Mouse (Mus musculus): ENCODE measurements around the gene Zbtb5. TPM values are rescaled to one million over a fixed set of nuclear protein-coding genes. Genes with fewer than 3 reads are reported as not detected.
"Not testable (repeated sequence)": the region's sequence is repeated elsewhere in the genome, so short reads cannot be mapped to it uniquely, and the experiment has no call there.

The Zbtb5 gene
- total RNA-seq, 2 experiments from 2014 or later, result 8.2 to 9.5 TPM

DNA sequence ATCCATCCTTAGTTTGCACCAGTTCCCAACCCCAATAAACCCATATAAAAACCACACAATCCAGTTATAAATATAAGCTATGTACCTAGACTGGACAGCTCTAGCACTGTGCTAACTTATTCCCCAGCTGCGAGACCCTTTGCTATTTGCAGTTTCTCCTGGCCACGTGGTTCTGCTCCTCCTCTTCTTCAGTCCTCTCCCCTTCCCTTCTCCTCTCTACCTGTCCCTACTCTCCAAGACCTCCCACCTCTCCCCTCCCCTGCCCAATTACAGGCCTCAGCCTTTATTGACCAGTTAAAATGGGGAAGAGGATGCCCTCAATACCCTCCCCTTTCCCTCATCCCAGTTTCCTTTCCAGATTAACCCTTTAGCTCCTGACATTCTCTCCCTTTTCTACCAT, 1.3 kb upstream of the Zbtb5 start:
- intact Hi-C loops (cut with DNase I), result loop anchor here (2.0 to 10.0 kb wide), 3 partner anchors 41 to 1121 kb away; partner anchors contain the start of genes Ncbp1, Slc25a51 and Tstd2

DNA sequence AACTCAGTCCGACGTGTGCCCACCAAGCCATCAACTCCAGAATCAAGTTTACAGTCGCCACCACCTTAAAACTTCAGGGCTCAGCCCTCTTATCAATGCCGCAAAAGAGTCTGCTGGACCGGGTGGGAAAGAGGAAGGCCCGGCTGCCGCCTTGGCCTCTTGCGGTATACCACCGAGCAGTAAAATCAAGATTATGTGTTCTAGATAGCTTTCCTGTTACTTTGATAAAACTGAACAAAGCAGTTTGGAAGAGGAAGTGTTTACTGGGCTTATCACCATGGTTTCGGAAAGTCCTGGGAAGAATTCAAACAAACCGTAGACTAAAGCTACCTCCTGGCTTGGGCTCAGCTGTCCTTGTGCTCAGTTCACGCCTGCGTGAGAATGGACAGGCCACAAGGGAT, 819 bp upstream of the Zbtb5 start:
- DNase-seq (ENCODE audit: low spot score in 2 of 2), result no peak
- intact Hi-C loops (cut with DNase I), result loop anchor here (2.0 to 10.0 kb wide), 3 partner anchors 41 to 1122 kb away; partner anchors contain the start of genes Ncbp1, Slc25a51 and Tstd2

More for the DNA sequence above, 1.3 kb upstream of the Zbtb5 start:
- DNase-seq (ENCODE audit: low spot score in 2 of 2), result no peak

DNA sequence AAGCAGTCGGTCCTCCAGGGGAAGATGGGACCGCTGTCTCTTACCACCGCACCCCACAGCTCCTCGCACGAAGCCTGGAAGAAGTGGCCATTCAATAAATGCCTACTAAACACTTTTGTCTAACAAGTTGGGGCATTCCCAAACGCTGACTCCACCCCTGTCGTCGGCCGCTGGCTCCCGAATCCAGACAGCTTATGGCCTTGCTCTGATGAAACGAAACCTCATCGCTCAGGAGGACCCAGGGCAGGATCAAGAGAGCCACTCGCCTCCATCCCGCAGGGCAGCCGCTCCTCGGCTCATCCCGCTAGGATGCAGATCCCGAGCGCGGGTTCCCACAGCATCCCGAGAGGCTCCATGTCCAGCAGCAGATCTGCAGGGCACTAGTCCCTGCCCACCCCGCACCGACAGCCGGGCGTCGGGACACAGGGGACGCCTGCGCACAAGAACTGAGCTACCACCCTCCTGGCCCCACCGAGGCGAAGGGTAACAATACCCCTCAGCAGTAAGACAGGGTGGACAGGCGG, 569 bp downstream of the Zbtb5 start:
- DNase-seq (ENCODE audit: low spot score in 2 of 2), result peak in 1 of 2 experiments; percentile 64
- intact Hi-C loops (cut with DNase I), result loop anchor here (2.0 to 10.0 kb wide), 3 partner anchors 39 to 1123 kb away; partner anchors contain the start of genes Ncbp1, Slc25a51 and Tstd2

DNA sequence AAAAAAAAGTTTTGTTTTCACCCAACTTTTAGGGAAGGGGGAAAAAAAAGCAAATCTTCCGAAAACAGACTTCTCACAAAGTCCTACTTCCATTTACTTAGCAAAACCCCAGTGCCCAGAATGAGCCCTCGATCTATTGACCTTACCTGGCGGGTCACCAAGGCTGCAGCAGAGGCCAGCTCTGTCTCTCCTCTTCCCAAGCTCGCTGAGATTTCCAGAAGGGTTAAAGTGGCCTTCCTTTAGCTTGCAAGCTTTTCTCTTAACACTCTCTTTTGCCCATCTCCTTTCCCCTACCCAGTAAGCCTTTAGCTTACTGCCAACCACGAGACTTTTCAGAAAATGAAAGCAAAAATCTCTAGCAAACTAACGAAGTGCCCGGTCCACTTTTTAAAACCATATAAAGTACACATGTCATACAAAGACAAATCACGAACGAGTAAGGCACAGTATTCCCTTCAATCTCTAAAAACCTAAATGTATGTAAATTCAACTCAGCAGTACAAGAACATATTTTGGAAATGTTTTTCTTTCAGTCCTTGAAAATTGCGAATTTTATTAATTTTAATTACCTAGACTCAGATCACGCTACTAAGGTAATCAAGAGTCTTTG, 1.3 kb downstream of the Zbtb5 start:
- intact Hi-C loops (cut with DNase I), result loop anchor here (5.0 to 10.0 kb wide), 2 partner anchors 39 to 1124 kb away; partner anchors contain the start of genes Ncbp1 and Tstd2
- DNase-seq (ENCODE audit: low spot score in 2 of 2), result no peak

DNA sequence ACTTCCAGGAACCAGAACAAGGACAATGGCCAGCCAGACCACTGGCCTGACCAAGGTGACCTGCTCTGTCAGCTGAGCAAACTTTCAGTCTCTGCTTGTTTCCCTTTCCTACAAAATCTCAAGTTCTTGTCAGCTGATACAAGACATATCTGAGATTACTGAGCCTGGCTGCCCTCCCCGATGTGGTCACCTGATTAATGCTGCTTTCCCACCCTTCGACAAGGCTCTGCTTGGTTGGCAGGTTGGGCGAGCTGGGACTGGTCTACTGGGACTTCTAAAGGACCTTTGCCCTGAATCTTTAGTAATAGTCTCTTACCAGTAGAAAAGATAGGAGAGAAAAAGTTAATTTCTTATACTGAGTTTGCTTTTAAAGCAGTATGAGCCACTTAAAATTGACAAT, 6.8 kb downstream of the Zbtb5 start:
- DNase-seq (ENCODE audit: low spot score in 2 of 2), result no peak
- intact Hi-C loops (cut with DNase I), result no loop called here

DNA sequence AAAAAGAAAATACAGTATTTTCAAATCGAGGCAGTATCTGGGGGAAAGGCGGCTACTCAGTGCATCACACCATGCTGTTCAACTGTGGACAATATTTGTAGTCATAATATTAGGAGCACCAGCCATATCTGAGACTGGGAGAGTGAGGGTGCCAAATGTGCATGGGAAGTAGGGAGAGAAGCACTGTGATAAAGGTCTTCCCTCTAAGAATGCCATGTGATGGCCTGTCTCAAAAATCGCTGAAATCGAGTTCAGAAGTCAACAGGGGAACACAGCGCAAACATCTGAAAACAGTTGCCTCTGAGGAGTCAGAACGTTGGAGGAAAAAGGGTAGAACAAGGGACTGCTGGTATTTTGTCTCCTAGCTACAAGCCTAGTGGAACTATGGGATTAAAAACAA, 12.2 kb downstream of the Zbtb5 start:
- no peak for DNase-seq (ENCODE audit: low spot score in 2 of 2)
- intact Hi-C loops (cut with DNase I), result no loop called here

DNA sequence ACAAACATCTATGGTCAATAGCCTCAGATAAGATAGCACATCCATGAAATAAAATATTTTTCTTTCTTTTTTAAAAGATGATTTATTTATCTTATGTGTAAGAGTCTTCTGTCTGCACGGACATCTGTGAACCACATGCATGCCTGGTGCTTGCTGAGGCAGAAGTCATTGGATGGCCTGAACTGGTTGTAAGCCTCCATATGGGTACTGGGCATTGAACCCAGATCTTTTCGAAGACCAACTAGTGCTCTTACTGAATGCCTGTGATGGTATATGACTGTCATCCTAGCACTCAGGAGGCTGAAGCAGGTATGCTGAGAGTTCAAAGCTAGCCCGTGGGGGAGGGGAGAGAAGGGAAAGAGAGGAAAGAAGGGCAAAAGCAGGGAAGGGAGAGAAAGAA, 14.1 kb downstream of the Zbtb5 start:
- DNase-seq (ENCODE audit: low spot score in 2 of 2), result no peak
- intact Hi-C loops (cut with DNase I), result no loop called here

DNA sequence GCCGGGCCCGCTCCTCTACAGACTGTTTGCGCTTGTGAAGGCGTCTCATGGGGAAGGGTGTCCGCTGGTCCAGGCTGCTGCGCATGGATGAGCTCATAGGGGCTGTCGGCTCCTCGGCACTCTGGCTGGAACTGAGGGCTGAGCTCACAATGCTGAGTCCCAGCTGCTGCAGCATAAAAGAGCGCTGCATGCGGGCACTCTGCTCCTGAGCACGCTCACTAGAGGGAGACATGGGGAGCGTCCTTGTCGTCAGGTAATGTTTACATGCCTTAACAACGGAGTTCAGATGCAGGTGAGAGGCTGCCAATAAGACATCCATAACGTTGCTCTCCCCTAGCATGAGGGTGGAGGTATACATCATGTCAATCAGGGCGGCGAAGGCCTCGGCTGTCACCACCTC, 17.4 kb downstream of the Zbtb5 start:
- intact Hi-C loops (cut with DNase I), result no loop called here
- DNase-seq (ENCODE audit: low spot score in 2 of 2), result no peak

DNA sequence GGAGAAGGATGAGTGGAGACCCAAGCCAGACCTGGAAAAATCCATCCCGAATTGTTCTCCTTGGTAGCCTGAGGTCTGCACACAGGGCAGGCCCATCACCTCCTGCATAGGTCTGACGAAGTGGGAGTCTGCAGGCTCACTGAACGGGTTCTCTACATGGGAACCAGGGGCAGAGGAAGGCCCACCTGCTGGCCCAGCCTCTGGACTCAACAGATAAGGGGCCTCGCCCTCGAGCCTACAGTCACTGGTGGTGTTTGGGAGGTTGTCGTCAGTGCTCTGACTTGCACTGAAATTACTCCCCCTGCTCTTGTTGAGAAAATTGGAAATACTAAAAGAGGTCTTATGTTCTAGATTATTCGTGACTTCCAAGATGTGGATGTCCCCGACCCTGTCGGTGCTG, 18.4 kb downstream of the Zbtb5 start:
- intact Hi-C loops (cut with DNase I), result no loop called here
- no peak for DNase-seq (ENCODE audit: low spot score in 2 of 2)

DNA sequence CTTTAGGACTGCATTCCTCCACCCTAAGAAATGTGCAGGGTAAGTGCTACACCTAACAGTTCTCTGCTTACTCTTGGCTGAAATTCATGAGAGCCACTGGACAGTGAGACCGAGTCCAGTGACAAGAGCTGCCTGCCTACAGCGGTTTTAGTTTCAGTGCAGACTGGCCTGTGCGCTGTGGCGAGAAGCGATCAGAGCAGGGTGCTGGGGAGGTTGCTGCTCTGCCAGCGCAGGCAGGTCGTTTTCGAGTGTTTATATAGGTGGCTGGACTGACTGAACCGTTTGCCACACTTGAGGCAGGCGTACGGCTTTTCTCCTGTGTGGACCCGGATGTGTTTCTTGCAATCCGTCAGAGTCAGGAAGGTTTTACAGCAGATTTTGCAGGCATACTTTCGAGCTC, 19.0 kb downstream of the Zbtb5 start:
- DNase-seq (ENCODE audit: low spot score in 2 of 2); intact Hi-C loops (cut with DNase I): not testable (repeated sequence)

DNA sequence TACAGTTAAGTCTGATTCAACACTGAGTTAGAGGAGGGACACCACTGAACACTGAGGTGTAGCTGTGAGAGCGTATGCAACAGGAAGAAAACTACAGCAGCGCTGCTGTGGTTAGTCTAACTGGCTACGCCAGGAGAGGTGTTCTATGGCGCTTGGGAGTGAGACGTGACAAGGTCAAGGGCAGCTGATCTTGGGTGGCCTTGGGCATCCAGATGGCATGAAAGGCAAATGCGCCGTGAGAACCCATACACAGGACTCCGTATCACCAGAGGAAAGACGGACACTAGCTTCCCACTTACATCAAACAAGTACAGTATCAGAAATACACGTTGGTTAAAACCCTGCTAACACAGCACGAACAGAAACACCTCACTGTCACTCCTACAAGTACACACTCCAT, 19.9 kb downstream of the Zbtb5 start:
- DNase-seq (ENCODE audit: low spot score in 2 of 2); intact Hi-C loops (cut with DNase I): not testable (repeated sequence)

DNA sequence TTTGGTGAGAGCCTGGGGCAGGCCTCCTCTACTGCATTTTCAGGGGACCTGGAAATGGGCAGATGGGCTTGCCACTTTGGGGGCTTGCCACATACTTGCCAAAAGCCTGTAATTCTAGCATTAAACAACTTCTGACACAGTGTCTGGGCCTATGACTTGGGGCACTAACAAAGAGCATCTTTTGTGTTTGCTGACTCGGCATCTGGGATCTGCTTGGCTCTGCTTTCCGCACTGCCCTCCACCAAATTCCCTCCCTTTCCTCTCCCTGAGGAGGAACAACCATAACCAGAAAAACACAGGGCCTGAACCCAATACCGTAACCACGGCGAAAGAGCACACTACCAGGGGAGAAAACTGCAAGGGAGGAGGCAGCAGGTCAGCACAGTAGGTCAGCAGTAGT, 21.7 kb downstream of the Zbtb5 start:
- intact Hi-C loops (cut with DNase I), result no loop called here
- DNase-seq (ENCODE audit: low spot score in 2 of 2), result no peak

DNA sequence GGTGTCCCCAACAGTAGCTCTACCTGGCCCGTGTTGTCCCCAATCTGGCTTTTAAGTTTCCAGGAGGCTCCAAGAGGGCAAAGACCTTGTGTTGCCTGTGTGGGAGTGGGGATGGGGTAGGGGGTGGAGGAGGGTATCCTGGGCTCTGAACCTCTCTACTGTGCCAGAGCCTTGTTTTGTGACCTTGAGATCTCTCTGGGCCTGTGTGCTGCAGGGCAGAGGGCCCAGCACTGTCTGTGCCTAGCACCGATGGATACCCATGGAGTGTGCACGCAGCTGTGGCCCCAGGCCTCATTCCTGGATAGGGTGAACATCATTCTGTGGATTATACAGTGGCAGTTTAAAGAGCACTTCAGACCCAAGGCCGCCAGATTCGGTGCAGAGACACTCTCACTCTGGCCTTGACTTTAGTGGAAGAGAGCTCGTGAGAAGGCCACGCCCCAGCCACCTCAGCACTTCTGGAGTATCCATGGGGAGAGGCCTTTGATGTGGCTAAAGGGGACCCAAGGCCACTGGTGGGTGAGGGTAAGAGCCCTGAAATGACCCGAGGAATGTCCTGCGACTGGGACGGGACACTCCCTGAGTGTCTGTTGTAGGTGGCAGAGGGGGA, 29.0 kb downstream of the Zbtb5 start:
- DNase-seq (ENCODE audit: low spot score in 2 of 2), result no peak
- intact Hi-C loops (cut with DNase I), result no loop called here

DNA sequence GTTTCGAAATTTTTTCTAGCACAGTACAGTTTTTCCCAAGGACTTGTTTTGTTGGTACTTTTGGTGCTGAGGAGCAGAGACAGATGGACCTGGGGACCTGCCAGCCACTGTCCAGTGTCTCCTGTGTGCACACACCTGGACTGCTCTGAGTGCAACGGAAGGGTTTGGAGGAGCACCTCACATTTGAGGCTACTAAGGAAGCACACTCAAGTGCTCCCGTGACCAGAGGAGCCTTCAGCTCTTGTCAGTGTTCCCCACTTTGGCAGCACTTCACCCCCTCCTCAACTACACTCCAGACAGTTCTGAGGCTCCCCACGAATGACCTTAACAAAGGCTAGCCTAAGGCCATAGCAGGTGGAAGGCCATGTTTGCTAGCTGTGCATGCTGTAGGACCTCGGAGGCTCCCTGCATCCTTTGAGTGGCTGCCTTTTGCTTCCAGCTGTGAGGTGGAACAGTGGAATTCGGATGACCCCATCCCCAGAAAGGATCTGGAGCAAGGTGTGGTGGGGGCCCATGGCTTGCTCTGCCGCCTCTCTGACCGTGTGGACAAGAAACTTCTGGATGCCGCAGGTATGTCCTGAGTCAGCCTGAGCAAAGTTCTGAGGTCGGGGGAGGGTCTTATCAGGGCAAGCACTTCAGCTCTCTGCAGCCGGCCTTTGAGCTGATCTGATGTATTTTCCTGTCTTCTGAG, 29.6 kb downstream of the Zbtb5 start:
- intact Hi-C loops (cut with DNase I), result no loop called here
- DNase-seq (ENCODE audit: low spot score in 2 of 2), result no peak

DNA sequence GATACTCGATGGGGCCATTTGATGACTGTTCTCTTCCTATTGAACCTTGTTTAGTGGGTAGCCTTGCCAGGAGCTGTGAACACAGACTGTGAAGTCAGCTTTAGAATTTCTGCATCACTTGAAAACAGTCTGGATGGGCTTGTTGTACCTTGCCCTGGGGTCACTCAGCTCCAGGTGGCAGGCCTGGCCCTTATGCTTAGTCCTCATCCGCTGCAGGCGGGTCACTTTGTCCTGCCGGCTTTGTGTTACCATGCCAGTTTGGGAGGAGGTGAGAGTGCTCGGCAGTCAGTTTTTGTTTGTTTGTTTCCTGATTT, 30.3 kb downstream of the Zbtb5 start:
- DNase-seq (ENCODE audit: low spot score in 2 of 2), result no peak
- intact Hi-C loops (cut with DNase I), result no loop called here

DNA sequence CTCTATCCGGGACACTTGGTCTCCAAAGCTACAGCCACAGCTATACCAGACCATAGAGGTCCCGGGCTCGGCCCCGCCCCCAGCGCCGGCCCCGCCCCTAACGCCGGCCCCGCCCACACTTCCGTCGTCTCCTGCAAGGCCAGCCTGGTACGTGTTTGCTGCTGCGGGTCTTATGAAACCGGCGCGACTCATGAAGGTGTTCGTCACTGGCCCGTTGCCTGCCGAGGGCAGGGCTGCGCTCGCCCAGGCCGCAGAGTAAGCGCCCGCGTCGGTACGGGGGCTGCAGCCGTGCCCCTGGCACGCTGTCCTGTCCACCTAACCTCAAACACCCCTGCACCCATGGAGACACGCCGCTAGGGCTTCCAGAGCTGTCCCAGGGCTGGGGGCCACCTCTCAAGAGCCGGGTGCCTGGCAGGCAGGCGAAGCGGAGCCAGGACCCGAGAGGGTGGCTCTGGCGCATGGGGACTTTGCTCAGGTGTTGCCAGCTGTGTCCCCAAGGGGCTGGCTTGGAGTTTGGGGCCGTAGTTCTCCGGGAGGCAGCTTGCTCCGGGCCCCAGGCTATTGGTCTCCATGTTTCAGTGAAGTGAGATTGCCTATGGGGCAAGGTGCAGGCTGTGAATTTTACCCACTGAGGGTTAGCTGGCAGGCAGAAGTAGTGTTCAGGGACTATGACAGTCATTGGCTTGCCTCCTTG, 30.8 kb downstream of the Zbtb5 start, which contains the start of gene Grhpr:
Gene Grhpr (plus strand): TSS at position 116 of the 694 bp plus-strand sequence.
- DNase-seq (ENCODE audit: low spot score in 2 of 2), result peak; percentile 68 to 74
- intact Hi-C loops (cut with DNase I), result no loop called here

DNA sequence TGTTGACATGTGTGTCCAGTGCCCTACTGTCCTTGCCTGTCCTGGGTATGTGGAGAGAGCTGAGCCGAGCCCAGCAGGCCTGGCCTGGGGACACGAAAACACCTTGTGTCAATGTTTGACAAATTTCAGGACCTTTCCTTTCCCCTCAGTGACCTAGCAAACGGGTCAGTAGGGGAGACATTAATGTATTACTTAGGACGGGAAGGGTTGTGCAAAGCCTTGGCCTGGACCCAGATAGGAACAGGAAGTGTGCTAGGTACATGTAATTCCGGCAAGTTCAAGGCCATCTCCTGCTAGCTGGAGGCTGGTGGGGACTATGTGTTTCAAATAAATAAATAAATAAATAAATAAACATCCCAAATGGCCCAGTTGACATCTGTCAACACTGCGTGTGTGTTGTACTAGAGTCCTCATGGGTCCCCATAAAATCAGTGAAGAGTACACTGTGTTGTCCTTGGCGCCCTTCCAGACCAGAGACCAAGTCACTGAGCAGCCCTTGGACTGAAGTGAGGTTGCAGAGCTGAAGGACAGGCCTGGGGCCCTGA, 32.3 kb downstream of the Zbtb5 start:
- no peak for DNase-seq (ENCODE audit: low spot score in 2 of 2)
- intact Hi-C loops (cut with DNase I), result no loop called here

DNA sequence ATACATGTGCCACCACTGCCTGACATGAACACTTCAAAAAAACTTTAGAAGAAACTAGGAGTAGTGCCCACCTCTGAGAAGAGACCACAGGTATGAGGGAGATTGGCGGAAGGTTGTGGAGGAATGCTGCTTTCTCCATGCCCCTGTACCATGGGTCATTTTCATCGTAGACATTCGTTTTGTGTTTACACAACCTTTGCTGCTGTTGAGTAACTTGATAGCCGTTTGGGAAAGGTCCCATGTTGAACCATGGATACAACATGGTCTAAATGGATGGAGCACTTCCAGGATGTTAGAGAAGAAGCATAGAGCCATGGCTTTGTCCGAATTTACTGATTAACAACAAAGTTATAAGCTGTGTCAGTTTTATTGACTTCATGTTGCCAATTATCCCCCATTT, 34.0 kb downstream of the Zbtb5 start:
- DNase-seq (ENCODE audit: low spot score in 2 of 2), result no peak
- intact Hi-C loops (cut with DNase I), result no loop called here

DNA sequence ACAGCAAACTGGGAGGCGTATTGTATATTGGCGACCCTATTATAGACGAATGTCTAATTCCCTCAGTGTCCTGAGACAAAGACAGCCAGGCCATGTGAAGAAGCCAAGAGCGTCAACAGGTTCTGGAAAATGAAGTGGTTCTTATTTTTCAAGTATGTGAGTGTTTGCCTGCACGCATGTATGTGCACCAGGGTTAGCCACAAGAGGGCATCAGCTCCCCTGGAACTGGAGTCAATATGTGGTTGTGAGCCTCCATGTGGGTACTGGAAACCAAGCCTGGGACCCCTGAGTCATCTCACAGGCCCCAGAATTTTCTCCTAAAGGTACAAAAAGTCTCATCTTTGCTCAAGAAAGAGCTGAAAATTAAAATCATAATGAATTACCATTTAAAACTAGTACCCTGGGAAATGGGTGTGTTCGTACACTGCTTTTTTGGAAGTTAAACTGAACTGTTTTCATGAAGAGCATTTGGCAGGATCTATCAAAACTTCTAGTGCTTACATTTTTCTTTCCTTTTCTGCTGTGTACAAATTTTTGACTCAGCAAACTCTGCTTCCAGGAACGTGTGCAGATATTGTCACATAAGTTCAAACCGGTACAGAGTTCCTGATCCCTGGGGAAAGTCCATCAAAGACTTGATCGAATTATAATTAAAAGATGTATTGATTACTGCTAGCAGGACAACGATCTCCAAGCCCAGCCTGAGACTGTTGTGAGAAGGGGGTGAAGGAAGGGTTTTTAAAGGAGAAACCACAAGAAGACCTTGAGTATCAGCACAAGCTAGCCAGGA, 35.1 kb downstream of the Zbtb5 start:
- no peak for DNase-seq (ENCODE audit: low spot score in 2 of 2)
- intact Hi-C loops (cut with DNase I), result no loop called here

All from left cerebral cortex, postnatal 25 days (tissue).